Mouse (Mus musculus): Measurements from ENCODE around the gene Yif1b. TPM values are rescaled to one million over a fixed set of nuclear protein-coding genes. Genes with fewer than 3 reads are reported as not detected.

Yif1b gene
- total RNA-seq, 4 experiments from 2014 or later = 36.9 to 39.3 (median 38.4) TPM

GRCm38 (mm10) chr7:29244732-29245416, 6.7 kb downstream of the Yif1b start:
- no peak for DNase-seq (ENCODE audit: low spot score in 2 of 2)

- no peak for DNase-seq (ENCODE audit: low spot score in 2 of 2)
Measured at GRCm38 (mm10) chr7:29246015-29246414, 7.9 kb downstream of the Yif1b start.

- DNase-seq (ENCODE audit: low spot score in 2 of 2) = no peak
Measured at GRCm38 (mm10) chr7:29246619-29247313, 8.6 kb downstream of the Yif1b start.

- peak; percentile 57 to 68 for DNase-seq (ENCODE audit: low spot score in 2 of 2)
Measured at GRCm38 (mm10) chr7:29247314-29247700, 9.2 kb downstream of the Yif1b start.

GRCm38 (mm10) chr7:29247706-29248105, 9.6 kb downstream of the Yif1b start:
- no peak for DNase-seq (ENCODE audit: low spot score in 2 of 2)

- DNase-seq (ENCODE audit: low spot score in 2 of 2) = no peak
Measured at GRCm38 (mm10) chr7:29248261-29248841, 10.2 kb downstream of the Yif1b start, which contains the start of gene 2200002D01Rik. Gene 2200002D01Rik (minus strand): TSS chr7:29248466.

- no peak for DNase-seq (ENCODE audit: low spot score in 2 of 2)
Measured at GRCm38 (mm10) chr7:29251166-29251565, 13.0 kb downstream of the Yif1b start.

- DNase-seq (ENCODE audit: low spot score in 2 of 2) = no peak
Measured at GRCm38 (mm10) chr7:29253842-29254241, 15.7 kb downstream of the Yif1b start.

- no peak for DNase-seq (ENCODE audit: low spot score in 2 of 2)
Measured at GRCm38 (mm10) chr7:29255875-29256274, 17.7 kb downstream of the Yif1b start.

GRCm38 (mm10) chr7:29257368-29257767, 19.2 kb downstream of the Yif1b start:
- no peak for DNase-seq (ENCODE audit: low spot score in 2 of 2)

GRCm38 (mm10) chr7:29259781-29260730, 21.9 kb downstream of the Yif1b start:
- no peak for DNase-seq (ENCODE audit: low spot score in 2 of 2)

GRCm38 (mm10) chr7:29262151-29262550, 24.0 kb downstream of the Yif1b start:
- no peak for DNase-seq (ENCODE audit: low spot score in 2 of 2)

- DNase-seq (ENCODE audit: low spot score in 2 of 2) = no peak
Measured at GRCm38 (mm10) chr7:29263831-29264230, 25.7 kb downstream of the Yif1b start.

- DNase-seq (ENCODE audit: low spot score in 2 of 2) = no peak
Measured at GRCm38 (mm10) chr7:29265636-29266035, 27.5 kb downstream of the Yif1b start.

GRCm38 (mm10) chr7:29266931-29267330, 28.8 kb downstream of the Yif1b start:
- DNase-seq (ENCODE audit: low spot score in 2 of 2) = no peak

- DNase-seq (ENCODE audit: low spot score in 2 of 2) = no peak
Measured at GRCm38 (mm10) chr7:29270445-29270844, 32.3 kb downstream of the Yif1b start.

- no peak for DNase-seq (ENCODE audit: low spot score in 2 of 2)
Measured at GRCm38 (mm10) chr7:29271687-29272465, 33.7 kb downstream of the Yif1b start.

GRCm38 (mm10) chr7:29276715-29277114, 38.6 kb downstream of the Yif1b start:
- no peak for DNase-seq (ENCODE audit: low spot score in 2 of 2)

- no peak for DNase-seq (ENCODE audit: low spot score in 2 of 2)
Measured at GRCm38 (mm10) chr7:29277510-29277909, 39.4 kb downstream of the Yif1b start.

- DNase-seq (ENCODE audit: low spot score in 2 of 2) = no peak
Measured at GRCm38 (mm10) chr7:29279261-29279660, 41.1 kb downstream of the Yif1b start.

- DNase-seq (ENCODE audit: low spot score in 2 of 2) = no peak
Measured at GRCm38 (mm10) chr7:29279924-29280323, 41.8 kb downstream of the Yif1b start.

All from gastrocnemius, adult 8-10 months (tissue).